Mouse (Mus musculus) midbrain, embryonic 15.5 days (tissue): ENCODE data around the gene Celf2. TPM values are rescaled to one million over a fixed set of nuclear protein-coding genes. Genes with fewer than 3 reads are reported as not detected.
A peak's percentile ranks its signal among the peaks of the same experiment; 100 is the strongest.

Source experiments
- ATAC-seq: fragments of 200-750 bp; cut with Nextera tagmentation; replicated peaks from 2 replicates; pipeline ENCODE4 v1.8.0; 2017; ENCODE audit warnings: moderate TSS enrichment
- H3K27ac ChIP-seq: fragments of 300-500 bp; sonication (generic); 2 replicates; pipeline ENCODE4 v1.5.1; 2015; ENCODE audit warnings: mild to moderate bottlenecking, inconsistent platforms
- H3K27me3 ChIP-seq: fragments of 300-500 bp; sonication (generic); replicated peaks from 2 replicates; pipeline ENCODE4 v1.6.1; 2015; ENCODE audit warnings: inconsistent platforms
- H3K36me3 ChIP-seq: fragments of 300-500 bp; sonication (generic); replicated peaks from 2 replicates; pipeline ENCODE4 v1.6.1; 2015; ENCODE audit warnings: inconsistent platforms
- H3K4me1 ChIP-seq: fragments of 300-500 bp; sonication (generic); 2 replicates; pipeline ENCODE4 v1.6.1; 2015; ENCODE audit warnings: inconsistent platforms
- H3K4me2 ChIP-seq: fragments of 300-500 bp; sonication (generic); 2 replicates; pipeline ENCODE4 v1.6.1; 2015; ENCODE audit warnings: inconsistent platforms, mild to moderate bottlenecking, moderate library complexity
- H3K4me3 ChIP-seq: fragments of 300-500 bp; sonication (generic); 2 replicates; pipeline ENCODE4 v1.5.1; 2015; ENCODE audit warnings: mild to moderate bottlenecking, inconsistent platforms
- H3K9ac ChIP-seq: fragments of 300-500 bp; sonication (generic); 2 replicates; pipeline ENCODE4 v1.6.1; 2015; ENCODE audit warnings: mild to moderate bottlenecking, inconsistent platforms
- H3K9me3 ChIP-seq: fragments of 300-500 bp; sonication (generic); 2 replicates; pipeline ENCODE4 v1.6.1; 2016; ENCODE audit warnings: inconsistent platforms
- WGBS: fragments of 180-500 bp; shearing (Covaris S2); methylation state at CpG from one replicate; pipeline ENCODE4 v1.1.7; 2015; ENCODE audit warnings: mixed read lengths; 5-methylcytosine and 5-hydroxymethylcytosine counted together
- polyA plus RNA-seq: library from polyadenylated mRNA; unstranded; fragments of >200 nt; fragmentation: Nextera tagmentation; extraction: Ambion mirVana; gene quantifications from 2 replicates; pipeline ENCODE4 v1.2.1, GENCODE M21; 2015

Celf2 gene
- polyA plus RNA-seq, 1 experiment from 2014 or later = 190 TPM

- ATAC-seq = 0 out of 2 replicates have a peak, but pooled peaks have one; percentile 37
- Histone ChIP-seq H3K4me3 (no peak overlapping the region), H3K36me3 (no peaks in the 10 kb centered on the region), H3K27me3 (no peaks in the 10 kb centered on the region), H3K4me2 (no peak overlapping the region), H3K9ac (no peak overlapping the region), H3K9me3 (no peaks in the 10 kb centered on the region), H3K4me1 (peaks cover 7% of the 10 kb centered on the region), H3K27ac (no peak overlapping the region)
- WGBS = 89% methylated on average over 3 of the region's 3 CpGs
Observed at GRCm38 (mm10) chr2:6715562-6715961, 793.8 kb downstream of the Celf2 start.

- WGBS = 89% methylated on average over 6 of the region's 6 CpGs
- ATAC-seq = no peak
- Histone ChIP-seq H3K27ac (no peak overlapping the region), H3K9ac (no peak overlapping the region), H3K27me3 (no peaks in the 10 kb centered on the region), H3K4me1 (no peaks in the 10 kb centered on the region), H3K36me3 (no peaks in the 10 kb centered on the region), H3K9me3 (no peaks in the 10 kb centered on the region), H3K4me2 (no peak overlapping the region), H3K4me3 (no peak overlapping the region)
Observed at GRCm38 (mm10) chr2:6713529-6713928, 795.8 kb downstream of the Celf2 start.

GRCm38 (mm10) chr2:6710687-6711430 lies 798.5 kb downstream of the Celf2 start:
- 83% methylated on average over 7 of the region's 7 CpGs for WGBS
- Histone ChIP-seq H3K4me2 (no peak overlapping the region), H3K9me3 (no peaks in the 10 kb centered on the region), H3K36me3 (no peaks in the 10 kb centered on the region), H3K27ac (no peak overlapping the region), H3K4me1 (peaks cover 9% of the 10 kb centered on the region; the same call in 1 of the 2 replicates), H3K9ac (no peak overlapping the region), H3K27me3 (no peaks in the 10 kb centered on the region), H3K4me3 (no peak overlapping the region)
- ATAC-seq = no peak

- Histone ChIP-seq H3K4me2 (no peak overlapping the region), H3K4me1 (peaks cover 9% of the 10 kb centered on the region; the same call in 1 of the 2 replicates), H3K36me3 (no peaks in the 10 kb centered on the region), H3K9ac (no peak overlapping the region), H3K9me3 (no peaks in the 10 kb centered on the region), H3K27ac (no peak overlapping the region), H3K27me3 (no peaks in the 10 kb centered on the region), H3K4me3 (no peak overlapping the region)
- ATAC-seq = no peak
- 45% methylated on average over 5 of the region's 5 CpGs for WGBS
Observed at GRCm38 (mm10) chr2:6707959-6708519, 801.3 kb downstream of the Celf2 start.

GRCm38 (mm10) chr2:6707276-6707675 lies 802.1 kb downstream of the Celf2 start:
- 43% methylated on average over 2 of the region's 2 CpGs for WGBS
- Histone ChIP-seq H3K4me3 (no peak overlapping the region), H3K36me3 (no peaks in the 10 kb centered on the region), H3K27me3 (no peaks in the 10 kb centered on the region), H3K9me3 (no peaks in the 10 kb centered on the region), H3K4me1 (peaks cover 9% of the 10 kb centered on the region; the same call in 1 of the 2 replicates), H3K27ac (no peak overlapping the region), H3K4me2 (no peak overlapping the region), H3K9ac (no peak overlapping the region)
- no peak for ATAC-seq

GRCm38 (mm10) chr2:6705929-6706739 lies 803.2 kb downstream of the Celf2 start:
- no peak for ATAC-seq
- Histone ChIP-seq H3K27ac (no peak overlapping the region), H3K4me1 (peaks cover 9% of the 10 kb centered on the region; the same call in 1 of the 2 replicates)

GRCm38 (mm10) chr2:6705475-6705874 lies 803.9 kb downstream of the Celf2 start:
- Histone ChIP-seq H3K27ac (no peak overlapping the region), H3K4me2 (no peak overlapping the region), H3K9me3 (no peaks in the 10 kb centered on the region), H3K36me3 (no peaks in the 10 kb centered on the region), H3K9ac (no peak overlapping the region), H3K27me3 (no peaks in the 10 kb centered on the region), H3K4me3 (no peak overlapping the region), H3K4me1 (peaks cover 9% of the 10 kb centered on the region; the same call in 1 of the 2 replicates)
- WGBS = 82% methylated on average over 7 of the region's 7 CpGs
- no peak for ATAC-seq

More at GRCm38 (mm10) chr2:6705929-6706739, 803.2 kb downstream of the Celf2 start:
- H3K36me3 ChIP-seq = no peaks in the 10 kb centered on the region
- no peak overlapping the region for H3K4me3 ChIP-seq
- H3K9me3 ChIP-seq = no peaks in the 10 kb centered on the region
- no peak overlapping the region for H3K4me2 ChIP-seq
- WGBS = 89% methylated on average over 11 of the region's 11 CpGs
- H3K27me3 ChIP-seq = no peaks in the 10 kb centered on the region
- no peak overlapping the region for H3K9ac ChIP-seq

GRCm38 (mm10) chr2:6704804-6705203 lies 804.6 kb downstream of the Celf2 start:
- Histone ChIP-seq H3K9ac (no peak overlapping the region), H3K9me3 (no peaks in the 10 kb centered on the region), H3K4me3 (no peak overlapping the region), H3K27me3 (no peaks in the 10 kb centered on the region), H3K36me3 (no peaks in the 10 kb centered on the region), H3K4me2 (no peak overlapping the region), H3K27ac (no peak overlapping the region), H3K4me1 (peaks cover 9% of the 10 kb centered on the region; the same call in 1 of the 2 replicates)
- no peak for ATAC-seq
- WGBS = 97% methylated on average over 1 of the region's 1 CpGs

GRCm38 (mm10) chr2:6704342-6704741 lies 805.0 kb downstream of the Celf2 start:
- no peak for ATAC-seq
- Histone ChIP-seq H3K36me3 (no peaks in the 10 kb centered on the region), H3K9me3 (no peaks in the 10 kb centered on the region), H3K27me3 (no peaks in the 10 kb centered on the region), H3K4me2 (no peak overlapping the region), H3K9ac (no peak overlapping the region), H3K4me3 (no peak overlapping the region), H3K27ac (no peak overlapping the region), H3K4me1 (peaks cover 9% of the 10 kb centered on the region; the same call in 1 of the 2 replicates)
- WGBS = 91% methylated on average over 7 of the region's 7 CpGs

GRCm38 (mm10) chr2:6696326-6696725 lies 813.0 kb downstream of the Celf2 start:
- Histone ChIP-seq H3K27me3 (no peaks in the 10 kb centered on the region), H3K4me3 (no peak overlapping the region)
- WGBS = 93% methylated on average over 1 of the region's 1 CpGs

GRCm38 (mm10) chr2:6695353-6695951 lies 813.9 kb downstream of the Celf2 start:
- Histone ChIP-seq H3K4me2 (no peak overlapping the region), H3K4me1 (peaks cover 7% of the 10 kb centered on the region; the same call in 1 of the 2 replicates), H3K36me3 (no peaks in the 10 kb centered on the region), H3K9me3 (no peaks in the 10 kb centered on the region), H3K27me3 (no peaks in the 10 kb centered on the region), H3K9ac (no peak overlapping the region), H3K4me3 (no peak overlapping the region), H3K27ac (no peak overlapping the region)
- ATAC-seq = no peak
- 81% methylated on average over 4 of the region's 4 CpGs for WGBS

More at GRCm38 (mm10) chr2:6696326-6696725, 813.0 kb downstream of the Celf2 start:
- no peak for ATAC-seq
- Histone ChIP-seq H3K9me3 (no peaks in the 10 kb centered on the region), H3K4me1 (peaks cover 7% of the 10 kb centered on the region; the same call in 1 of the 2 replicates), H3K27ac (no peak overlapping the region), H3K4me2 (no peak overlapping the region), H3K9ac (no peak overlapping the region), H3K36me3 (no peaks in the 10 kb centered on the region)

GRCm38 (mm10) chr2:6689689-6690088 lies 819.7 kb downstream of the Celf2 start:
- WGBS = 84% methylated on average over 2 of the region's 2 CpGs
- Histone ChIP-seq H3K27ac (no peak overlapping the region), H3K27me3 (no peaks in the 10 kb centered on the region), H3K4me3 (no peak overlapping the region), H3K9me3 (no peaks in the 10 kb centered on the region), H3K4me2 (no peak overlapping the region), H3K9ac (no peak overlapping the region), H3K4me1 (peaks cover 7% of the 10 kb centered on the region; the same call in 1 of the 2 replicates), H3K36me3 (no peaks in the 10 kb centered on the region)
- no peak for ATAC-seq
